Mouse (Mus musculus) limb, embryonic 12.5 days (tissue): ENCODE results near the gene Paxx. TPM values are rescaled to one million over a fixed set of nuclear protein-coding genes. Genes with fewer than 3 reads are reported as not detected.
A peak's percentile ranks its signal among the peaks of the same experiment; 100 is the strongest.

ENCODE experiments used
- ATAC-seq: fragments of 200-750 bp; cut with Nextera tagmentation; 2 replicates; pipeline ENCODE4 v1.8.0; 2017; ENCODE audit warnings: low read depth, moderate TSS enrichment; ENCODE audit not compliant: insufficient number of reproducible peaks, insufficient read depth, low FRiP score, low TSS enrichment
- H3K27ac ChIP-seq: fragments of 300-500 bp; sonication (generic); 2 replicates; pipeline ENCODE4 v1.5.1; 2016; ENCODE audit warnings: mild to moderate bottlenecking, moderate library complexity
- H3K27me3 ChIP-seq: fragments of 300-500 bp; sonication (generic); 2 replicates; pipeline ENCODE4 v1.6.1; 2016; ENCODE audit warnings: mild to moderate bottlenecking, moderate library complexity
- H3K36me3 ChIP-seq: fragments of 300-500 bp; sonication (generic); 2 replicates; pipeline ENCODE4 v1.6.1; 2016; ENCODE audit warnings: mild to moderate bottlenecking, moderate library complexity
- H3K4me1 ChIP-seq: fragments of 300-500 bp; sonication (generic); replicated peaks from 2 replicates; pipeline ENCODE4 v1.6.1; 2016
- H3K4me2 ChIP-seq: fragments of 300-500 bp; sonication (generic); 2 replicates; pipeline ENCODE4 v1.6.1; 2016; ENCODE audit warnings: mild to moderate bottlenecking, moderate library complexity
- H3K4me3 ChIP-seq: fragments of 300-500 bp; sonication (generic); replicated peaks from 2 replicates; pipeline ENCODE4 v1.5.1; 2016; ENCODE audit warnings: mild to moderate bottlenecking
- H3K9ac ChIP-seq: fragments of 300-500 bp; sonication (generic); replicated peaks from 2 replicates; pipeline ENCODE4 v1.6.1; 2016; ENCODE audit warnings: mild to moderate bottlenecking, moderate library complexity
- H3K9me3 ChIP-seq: fragments of 300-500 bp; sonication (generic); 2 replicates; pipeline ENCODE4 v1.6.1; 2016; ENCODE audit warnings: mild to moderate bottlenecking, moderate library complexity
- WGBS: fragments of 180-500 bp; shearing (Covaris S2); methylation state at CpG from one replicate; pipeline ENCODE4 v1.1.7; 2016; 5-methylcytosine and 5-hydroxymethylcytosine counted together
- polyA plus RNA-seq: library from polyadenylated mRNA; unstranded; fragments of >200 nt; fragmentation: Nextera tagmentation; extraction: Ambion mirVana; gene quantifications from 2 replicates; pipeline ENCODE4 v1.2.1, GENCODE M21; 2016

The Paxx gene
- polyA plus RNA-seq, 1 experiment from 2014 or later, result 23.2 TPM

DNA sequence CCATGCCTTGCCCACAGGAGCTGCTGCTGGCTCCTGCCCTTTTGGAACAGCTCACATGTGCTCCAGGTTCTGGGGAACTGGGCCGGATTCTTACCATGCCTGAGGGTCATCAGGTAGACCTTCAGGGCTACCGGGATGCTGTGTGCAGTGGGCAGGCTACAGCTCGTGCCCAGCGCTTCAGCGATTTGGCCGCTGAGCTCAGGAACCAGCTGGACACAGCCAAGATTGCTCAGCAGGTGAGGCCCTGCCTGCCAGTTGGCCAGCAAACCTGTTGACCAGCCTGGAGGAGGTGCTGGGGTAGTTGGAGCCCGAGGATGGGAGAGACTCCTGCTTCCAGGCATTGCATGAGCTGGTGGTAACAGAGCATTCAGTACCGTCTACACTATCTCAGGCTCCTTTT lies 26.6 kb downstream of the Paxx start:
- Histone ChIP-seq H3K27me3 (peaks cover 27% of the 10 kb centered on the region), H3K36me3 (peaks cover 1% of the 10 kb centered on the region; the same call in 1 of the 2 replicates), H3K9ac (no peak overlapping the region), H3K4me3 (no peak overlapping the region), H3K4me2 (no peak overlapping the region), H3K9me3 (no peaks in the 10 kb centered on the region), H3K4me1 (peaks cover 1% of the 10 kb centered on the region), H3K27ac (no peak overlapping the region)
- 86% methylated on average over 8 of the region's 8 CpGs for WGBS
- no peak for ATAC-seq

DNA sequence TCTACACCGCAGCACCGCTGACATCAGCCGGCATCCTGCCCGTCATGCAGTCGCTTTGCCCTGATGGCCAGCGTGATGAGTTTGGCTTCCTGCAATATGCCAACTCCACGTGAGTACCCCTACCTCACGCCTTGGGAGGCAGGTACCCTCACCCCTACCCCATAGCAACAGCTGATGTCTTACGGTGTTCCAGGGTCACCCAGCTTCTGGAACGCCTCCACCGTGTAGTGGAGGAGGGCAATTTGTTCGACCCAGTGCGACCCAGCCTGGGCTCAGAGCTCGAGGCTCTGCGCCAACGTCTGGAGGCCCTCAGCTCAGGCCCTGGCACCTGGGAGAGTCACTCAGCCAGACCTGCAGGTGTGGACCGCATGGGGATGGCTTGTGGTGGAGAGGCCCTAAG lies 27.8 kb downstream of the Paxx start:
- peaks cover 33% of the 10 kb centered on the region for H3K27me3 ChIP-seq
- no peaks in the 10 kb centered on the region for H3K9me3 ChIP-seq
- peaks cover 6% of the 10 kb centered on the region for H3K4me1 ChIP-seq
- H3K36me3 ChIP-seq, result no peaks in the 10 kb centered on the region
- 81% methylated on average over 17 of the region's 17 CpGs for WGBS
- no peak overlapping the region for H3K27ac ChIP-seq
- no peak overlapping the region for H3K9ac ChIP-seq
- ATAC-seq, result no peak
- no peak overlapping the region for H3K4me2 ChIP-seq
- H3K4me3 ChIP-seq, result no peak overlapping the region

DNA sequence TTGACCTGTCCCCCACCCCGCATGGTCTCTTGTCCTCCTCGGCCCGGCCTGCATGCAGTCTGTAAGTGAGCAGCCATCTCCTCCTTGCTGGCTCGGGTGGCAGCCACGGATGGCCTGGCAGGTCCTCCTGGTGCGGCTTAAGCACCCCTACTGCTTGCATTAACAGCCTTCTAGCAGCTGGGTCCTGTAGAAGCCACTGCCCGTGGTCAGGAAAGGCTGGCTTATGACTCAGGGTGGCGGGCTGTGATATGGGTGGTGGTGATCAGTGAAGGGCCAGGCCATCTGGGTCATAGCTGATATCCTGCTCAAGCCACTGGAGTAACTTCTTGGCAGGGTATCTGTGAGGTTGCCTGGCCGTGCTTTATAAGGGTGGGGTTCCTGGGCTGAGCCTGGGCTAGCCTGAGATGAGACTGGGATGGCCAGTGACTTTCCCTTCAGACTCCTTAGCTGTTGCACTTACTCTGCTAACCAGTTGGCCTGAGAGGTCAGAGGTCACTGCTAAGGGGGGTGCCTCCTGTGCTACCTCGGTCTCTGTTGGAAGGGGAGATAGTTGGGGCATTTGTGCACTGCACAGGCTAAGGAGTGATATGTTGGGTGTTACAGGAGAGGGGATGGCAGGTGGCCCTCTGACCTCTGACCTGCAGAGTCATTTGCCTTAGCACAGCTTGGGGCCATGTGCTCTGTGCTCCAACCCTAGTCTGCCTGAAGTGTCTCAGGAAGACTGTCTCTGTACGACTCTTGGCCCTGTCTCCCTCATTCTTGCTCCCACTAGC lies 28.4 kb downstream of the Paxx start:
- Histone ChIP-seq H3K4me1 (peaks cover 6% of the 10 kb centered on the region), H3K27ac (no peak overlapping the region), H3K4me2 (no peak overlapping the region), H3K9ac (no peak overlapping the region), H3K27me3 (peaks cover 33% of the 10 kb centered on the region), H3K36me3 (no peaks in the 10 kb centered on the region), H3K9me3 (no peaks in the 10 kb centered on the region), H3K4me3 (no peak overlapping the region)
- WGBS, result 64% methylated on average over 11 of the region's 11 CpGs
- ATAC-seq, result no peak

DNA sequence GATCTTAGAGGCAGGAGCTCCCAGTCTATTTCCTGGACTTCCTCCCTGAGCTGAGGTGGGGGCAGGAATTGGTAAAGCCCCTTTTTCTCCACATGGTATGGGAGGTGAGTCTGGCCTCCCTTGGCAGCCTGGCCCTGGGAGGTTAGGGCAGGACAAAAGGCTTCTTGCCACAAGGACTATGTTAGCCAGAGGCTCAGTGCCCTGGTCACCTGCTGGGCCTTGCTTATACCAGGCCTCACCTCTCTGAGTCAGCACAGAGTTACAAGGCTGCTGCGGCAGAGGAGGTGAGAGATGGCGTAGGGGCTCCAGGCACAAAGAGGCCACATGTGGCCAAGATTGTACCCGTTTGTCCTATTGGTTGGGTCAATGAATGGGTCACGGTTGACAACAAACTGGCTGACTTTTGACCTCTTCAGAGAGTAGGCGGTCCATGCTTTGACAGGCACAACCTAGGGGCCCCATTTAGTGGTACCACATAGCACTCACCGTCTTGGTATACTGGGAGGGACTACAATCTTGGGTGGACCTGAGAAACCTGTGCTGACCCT lies 29.5 kb downstream of the Paxx start:
- H3K9me3 ChIP-seq, result no peaks in the 10 kb centered on the region
- ATAC-seq, result no peak
- 60% methylated on average over 6 of the region's 6 CpGs for WGBS

DNA sequence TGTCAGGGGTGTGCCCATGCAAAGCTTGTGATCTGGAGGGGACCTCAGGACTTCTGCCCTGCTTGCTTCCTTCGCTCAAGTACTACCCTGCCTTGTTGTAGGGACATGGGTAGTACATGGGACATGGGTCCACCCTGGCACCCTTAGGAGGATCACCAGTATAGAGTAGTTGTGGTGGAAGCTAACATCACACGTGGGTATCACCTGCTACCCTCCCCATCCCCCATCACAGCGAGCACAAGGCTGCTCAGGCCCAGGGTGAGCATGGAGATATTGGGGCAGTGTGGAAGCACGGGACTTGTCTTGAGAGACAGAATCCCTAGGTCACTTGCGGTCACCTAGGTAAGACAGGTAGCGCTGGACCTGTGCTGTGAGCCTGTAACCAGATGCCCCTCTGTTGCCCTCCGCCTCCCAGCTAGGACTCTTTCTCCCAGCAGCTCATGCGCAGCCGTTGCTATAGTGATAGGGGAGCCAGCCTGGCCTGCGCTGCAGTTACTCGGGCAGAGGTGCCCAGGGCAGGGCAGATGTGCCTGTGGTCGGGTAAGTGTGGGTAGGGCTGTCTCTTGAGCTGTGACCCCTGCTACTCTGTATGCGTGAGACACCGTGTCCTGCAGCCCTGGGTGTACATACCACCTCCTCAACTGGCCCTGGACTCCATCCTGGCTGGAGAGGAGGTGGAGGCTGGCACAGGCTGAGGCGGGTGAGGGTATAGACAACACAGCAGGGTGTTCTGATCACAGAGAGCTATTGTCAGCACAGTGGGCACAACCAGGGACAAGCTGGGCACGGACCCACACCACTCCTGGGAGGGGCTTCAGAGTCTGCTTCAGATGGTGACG lies 30.3 kb downstream of the Paxx start:
- H3K4me2 ChIP-seq, result no peak overlapping the region
- H3K27me3 ChIP-seq, result peaks cover 45% of the 10 kb centered on the region
- H3K4me3 ChIP-seq, result no peak overlapping the region
- no peak overlapping the region for H3K9ac ChIP-seq
- no peak overlapping the region for H3K27ac ChIP-seq
- H3K9me3 ChIP-seq, result no peaks in the 10 kb centered on the region
- no peaks in the 10 kb centered on the region for H3K36me3 ChIP-seq
- WGBS, result 76% methylated on average over 17 of the region's 17 CpGs
- H3K4me1 ChIP-seq, result peaks cover 6% of the 10 kb centered on the region
- no peak for ATAC-seq

More for the DNA sequence above, 29.5 kb downstream of the Paxx start:
- no peak overlapping the region for H3K9ac ChIP-seq
- no peak overlapping the region for H3K27ac ChIP-seq
- no peaks in the 10 kb centered on the region for H3K36me3 ChIP-seq
- peaks cover 38% of the 10 kb centered on the region for H3K27me3 ChIP-seq
- peaks cover 6% of the 10 kb centered on the region for H3K4me1 ChIP-seq
- no peak overlapping the region for H3K4me2 ChIP-seq
- no peak overlapping the region for H3K4me3 ChIP-seq

DNA sequence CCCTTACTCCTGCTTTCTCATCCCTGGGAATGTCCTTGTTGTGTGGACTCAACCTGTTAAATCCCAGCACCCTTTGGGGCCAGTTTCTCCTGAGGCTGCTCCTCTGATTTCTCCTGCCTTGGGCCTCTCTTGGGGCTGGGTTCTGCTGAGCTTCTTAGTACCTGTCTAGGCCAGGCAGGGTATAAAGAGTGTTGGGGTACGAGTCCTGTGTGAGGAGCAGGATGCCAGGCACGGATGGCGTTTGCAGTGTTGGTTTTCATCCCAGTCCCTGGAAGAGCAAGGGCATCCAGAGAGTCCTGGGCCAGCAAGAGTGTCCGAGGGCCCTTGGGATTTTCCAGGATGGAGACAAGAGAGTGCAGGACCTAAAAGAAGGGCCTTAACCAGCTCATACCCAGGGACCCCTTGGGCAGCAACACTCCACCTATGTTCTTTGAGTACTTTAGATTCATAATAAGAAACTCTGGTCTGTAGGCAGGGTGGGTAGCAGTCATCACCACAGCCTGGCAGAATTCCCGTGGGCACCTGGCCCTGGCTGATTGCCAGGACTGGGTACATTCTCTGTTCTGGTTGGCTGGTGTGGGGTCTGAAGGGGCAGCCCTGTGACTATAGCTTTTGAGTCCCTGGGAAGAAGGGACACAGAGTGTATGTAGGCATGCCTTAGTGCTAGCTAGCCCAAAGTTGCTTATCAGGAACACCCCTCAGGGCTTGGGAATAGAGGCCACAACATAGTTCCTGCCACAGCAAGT lies 31.3 kb downstream of the Paxx start:
- 69% methylated on average over 5 of the region's 5 CpGs for WGBS
- H3K27me3 ChIP-seq, result peaks cover 55% of the 10 kb centered on the region

DNA sequence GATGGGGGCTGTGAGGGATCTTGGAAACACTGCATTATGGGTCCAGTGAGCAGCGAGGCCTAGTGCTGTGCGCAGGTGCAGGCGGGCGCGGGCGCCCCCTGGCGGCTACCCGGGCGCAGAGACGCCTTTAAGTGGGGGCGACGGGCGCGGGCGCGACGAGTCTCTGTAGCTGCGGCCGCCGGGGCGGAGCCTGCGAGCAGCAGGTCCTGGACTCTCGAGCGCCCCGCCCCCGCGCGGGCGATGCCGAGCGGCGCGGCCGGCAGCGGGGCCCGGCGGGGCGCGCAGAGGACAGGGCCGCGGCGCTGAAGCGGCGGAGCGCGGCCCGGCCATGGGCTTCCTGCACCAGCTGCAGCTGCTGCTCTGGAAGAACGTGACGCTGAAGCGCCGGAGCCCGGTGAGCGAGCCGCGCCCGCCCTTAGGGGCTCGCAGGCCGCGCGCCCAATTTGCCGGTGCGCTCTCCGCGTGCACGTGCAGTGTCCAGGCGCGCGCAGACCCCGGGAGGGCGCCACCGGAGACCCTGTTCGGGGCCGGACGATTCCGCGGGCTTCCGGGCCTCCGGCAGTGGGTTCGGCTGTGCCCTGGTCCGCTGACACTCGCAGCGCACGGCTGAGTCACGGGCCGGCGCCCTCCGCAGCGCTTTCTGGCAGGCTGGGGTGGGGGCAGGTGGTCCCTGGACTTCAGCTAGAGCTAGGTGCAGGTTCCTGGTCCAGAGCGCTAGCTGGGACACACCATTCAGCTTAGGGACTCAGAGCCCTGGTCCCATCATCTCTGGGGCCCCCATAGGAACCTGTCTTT lies 32.3 kb downstream of the Paxx start, which contains the start of gene Abca2:
Gene Abca2, plus strand, starts transcription at position 262 of the 795 bp plus-strand sequence.
- ATAC-seq, result peak; percentile 88
- under 1% methylated on average over 83 of the region's 89 CpGs for WGBS
- no peaks in the 10 kb centered on the region for H3K36me3 ChIP-seq
- H3K4me1 ChIP-seq, result peaks cover 6% of the 10 kb centered on the region
- peak within 1 kb of the TSS; percentile 75 for H3K4me3 ChIP-seq
- peaks cover 65% of the 10 kb centered on the region for H3K27me3 ChIP-seq
- H3K9me3 ChIP-seq, result no peaks in the 10 kb centered on the region
- peak within 1 kb of the TSS; percentile 75 for H3K9ac ChIP-seq
- peak within 1 kb of the TSS; percentile 94 for H3K4me2 ChIP-seq
- no peak within 1 kb of the TSS for H3K27ac ChIP-seq

More for the DNA sequence above, 31.3 kb downstream of the Paxx start:
- ATAC-seq, result no peak
- H3K4me2 ChIP-seq, result peak overlapping the region; percentile 94
- no peaks in the 10 kb centered on the region for H3K36me3 ChIP-seq
- peak overlapping the region; percentile 75 for H3K4me3 ChIP-seq
- H3K27ac ChIP-seq, result no peak overlapping the region
- H3K9ac ChIP-seq, result no peak overlapping the region; the same call in 1 of the 2 replicates
- H3K4me1 ChIP-seq, result peaks cover 6% of the 10 kb centered on the region
- no peaks in the 10 kb centered on the region for H3K9me3 ChIP-seq

DNA sequence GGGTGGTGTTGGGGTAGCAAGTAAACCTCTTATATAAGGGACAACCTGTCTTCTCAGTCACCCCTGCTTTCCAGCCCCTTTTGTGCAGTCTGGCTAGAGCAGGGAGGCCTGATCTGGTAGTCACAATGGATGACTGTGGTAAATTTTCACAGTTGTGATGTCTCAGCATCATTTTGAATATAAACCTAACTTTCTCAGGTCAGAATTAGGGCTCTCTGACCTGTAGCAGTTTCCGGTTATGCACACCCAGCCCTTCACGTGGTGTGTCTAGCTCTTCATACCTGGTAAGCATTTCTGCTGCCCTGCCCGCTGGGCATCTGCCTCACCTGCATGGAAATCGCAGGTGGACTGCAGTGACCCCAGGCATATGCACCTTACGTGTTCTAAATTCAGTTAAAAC lies 33.6 kb downstream of the Paxx start:
- Histone ChIP-seq H3K9ac (no peak overlapping the region), H3K36me3 (no peaks in the 10 kb centered on the region), H3K4me2 (no peak overlapping the region), H3K27me3 (peaks cover 79% of the 10 kb centered on the region), H3K4me1 (peaks cover 6% of the 10 kb centered on the region), H3K9me3 (no peaks in the 10 kb centered on the region), H3K4me3 (no peak overlapping the region), H3K27ac (no peak overlapping the region)
- WGBS, result 89% methylated on average over 5 of the region's 5 CpGs
- no peak for ATAC-seq

DNA sequence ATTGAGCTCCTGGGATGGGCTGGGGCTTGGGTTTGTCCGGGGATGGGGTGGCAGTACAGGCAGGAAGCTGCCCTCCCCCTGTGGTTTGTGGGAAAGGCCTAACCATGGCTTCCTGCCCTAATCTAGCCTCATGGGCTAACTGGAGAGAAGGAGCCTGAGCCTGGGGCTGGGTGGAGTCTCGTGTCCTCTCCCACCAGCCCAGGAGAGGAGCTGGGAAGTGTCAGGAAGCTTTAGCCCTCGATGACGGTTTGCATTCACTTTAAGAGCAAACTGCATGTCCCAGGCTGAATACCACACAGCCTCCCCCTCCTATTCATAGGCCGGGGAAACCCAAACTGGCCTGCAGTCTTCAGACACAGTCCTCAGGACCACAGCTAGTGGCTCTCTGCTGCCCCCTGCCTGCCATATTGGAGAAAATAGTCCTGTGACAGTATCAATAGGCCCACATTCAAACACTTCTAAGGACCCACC lies 34.1 kb downstream of the Paxx start:
- Histone ChIP-seq H3K4me1 (peaks cover 6% of the 10 kb centered on the region), H3K27ac (no peak overlapping the region), H3K27me3 (peaks cover 78% of the 10 kb centered on the region), H3K36me3 (no peaks in the 10 kb centered on the region), H3K4me3 (no peak overlapping the region), H3K9ac (no peak overlapping the region), H3K4me2 (no peak overlapping the region), H3K9me3 (no peaks in the 10 kb centered on the region)
- ATAC-seq, result no peak
- WGBS, result 31% methylated on average over 5 of the region's 5 CpGs

DNA sequence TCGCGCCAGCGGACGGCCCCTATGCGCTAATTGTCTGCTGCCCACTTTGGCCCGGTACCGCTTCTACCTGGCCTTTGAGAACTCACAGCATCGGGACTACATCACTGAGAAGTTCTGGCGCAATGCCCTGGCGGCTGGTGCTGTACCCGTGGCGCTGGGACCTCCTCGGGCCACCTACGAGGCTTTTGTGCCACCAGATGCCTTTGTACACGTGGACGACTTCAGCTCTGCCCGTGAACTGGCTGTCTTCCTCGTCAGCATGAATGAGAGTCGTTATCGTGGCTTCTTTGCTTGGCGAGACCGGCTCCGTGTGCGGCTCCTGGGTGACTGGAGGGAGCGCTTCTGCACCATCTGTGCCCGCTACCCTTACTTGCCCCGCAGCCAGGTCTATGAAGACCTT lies 35.4 kb downstream of the Paxx start:
- Histone ChIP-seq H3K36me3 (no peaks in the 10 kb centered on the region), H3K27me3 (peaks cover 69% of the 10 kb centered on the region), H3K9ac (peak overlapping the region; percentile 18; the same call in 1 of the 2 replicates), H3K9me3 (no peaks in the 10 kb centered on the region), H3K4me1 (peaks cover 6% of the 10 kb centered on the region), H3K4me3 (no peak overlapping the region), H3K4me2 (no peak overlapping the region), H3K27ac (no peak overlapping the region)
- ATAC-seq, result no peak
- WGBS, result 45% methylated on average over 27 of the region's 27 CpGs
